Mouse (Mus musculus) forebrain, postnatal 0 days (tissue): ENCODE measurements around the gene Myo16. TPM values are rescaled to one million over a fixed set of nuclear protein-coding genes. Genes with fewer than 3 reads are reported as not detected.

Source experiments
- ATAC-seq: fragments of 200-750 bp; cut with Nextera tagmentation; 2 replicates; pipeline ENCODE4 v1.8.0; 2017; ENCODE audit warnings: mild to moderate bottlenecking, moderate library complexity
- DNase-seq: peaks from one replicate; pipeline ENCODE4 v3.0.0-alpha.2; 2015
- H3K27ac ChIP-seq: fragments of 300-500 bp; sonication (generic); 2 replicates; pipeline ENCODE4 v1.5.1; 2014; ENCODE audit warnings: low read depth, mild to moderate bottlenecking, antibody characterized with exemption, low read length, moderate library complexity, mixed read lengths
- H3K27me3 ChIP-seq: fragments of 300-500 bp; sonication (generic); 2 replicates; pipeline ENCODE4 v1.6.1; 2014; ENCODE audit warnings: mild to moderate bottlenecking, low read length, mixed read lengths; ENCODE audit not compliant: insufficient read depth
- H3K36me3 ChIP-seq: fragments of 300-500 bp; sonication (generic); 2 replicates; pipeline ENCODE4 v1.6.1; 2014; ENCODE audit warnings: mild to moderate bottlenecking, moderate library complexity; ENCODE audit not compliant: insufficient read depth
- H3K4me1 ChIP-seq: fragments of 300-500 bp; sonication (generic); 2 replicates; pipeline ENCODE4 v1.6.1; 2014; ENCODE audit warnings: antibody characterized with exemption; ENCODE audit not compliant: insufficient read depth
- H3K4me2 ChIP-seq: fragments of 300-500 bp; sonication (generic); 2 replicates; pipeline ENCODE4 v1.6.1; 2014; ENCODE audit warnings: low read depth, mild to moderate bottlenecking, moderate library complexity
- H3K4me3 ChIP-seq: fragments of 300-500 bp; sonication (generic); 2 replicates; pipeline ENCODE4 v1.5.1; 2014; ENCODE audit warnings: low read depth, low read length, mixed read lengths
- H3K9ac ChIP-seq: fragments of 300-500 bp; sonication (generic); 2 replicates; pipeline ENCODE4 v1.6.1; 2014; ENCODE audit warnings: mild to moderate bottlenecking
- H3K9me3 ChIP-seq: fragments of 300-500 bp; sonication (generic); 2 replicates; pipeline ENCODE4 v1.6.1; 2016; ENCODE audit warnings: low read length
- CTCF ChIP-seq: sonication (generic); IDR thresholded peaks from 2 replicates; pipeline ENCODE4 v1.5.1; 2016; ENCODE audit warnings: antibody characterized with exemption, control low read depth, low read depth
- WGBS: fragments of 180-500 bp; shearing (Covaris S2); extraction: QIAGEN DNeasy Blood & Tissue Kit; methylation state at CpG from one replicate; pipeline ENCODE4 v1.1.7; 2014; 5-methylcytosine and 5-hydroxymethylcytosine counted together
- polyA plus RNA-seq: library from polyadenylated mRNA; unstranded; fragments of >200 nt; fragmentation: Nextera tagmentation; extraction: Ambion mirVana; gene quantifications from 2 replicates; pipeline ENCODE4 v1.2.1, GENCODE M21; 2015
- total RNA-seq: library from RNA; depleted of rRNA; stranded (reverse); fragments of >200 nt; gene quantifications from 2 replicates; pipeline ENCODE4 v1.2.3, GENCODE M21; 2014

Myo16 gene
- total and polyA plus RNA-seq, 2 experiments from 2014 or later, result 5.5 to 58.6 TPM

GRCm38 (mm10) chr8:10174841-10175680, 21.4 kb downstream of the Myo16 start:
- H3K4me2 ChIP-seq, result no peak overlapping the region
- peaks cover 9% of the 10 kb centered on the region; the same call in 1 of the 2 replicates for H3K4me1 ChIP-seq
- H3K27me3 ChIP-seq, result no peaks in the 10 kb centered on the region
- no peaks in the 10 kb centered on the region for H3K36me3 ChIP-seq
- ATAC-seq, result peak; percentile 23; the same call in 1 of the 2 replicates
- TF ChIP-seq CTCF, result no peak
- no peak overlapping the region for H3K4me3 ChIP-seq
- no peak overlapping the region for H3K9ac ChIP-seq
- DNase-seq, result no peak
- 74% methylated on average over 7 of the region's 7 CpGs for WGBS
- no peak overlapping the region for H3K27ac ChIP-seq
- no peaks in the 10 kb centered on the region for H3K9me3 ChIP-seq

GRCm38 (mm10) chr8:10175976-10176375, 22.3 kb downstream of the Myo16 start:
- no peak for DNase-seq
- Histone ChIP-seq H3K4me1 (peaks cover 9% of the 10 kb centered on the region; the same call in 1 of the 2 replicates), H3K27me3 (no peaks in the 10 kb centered on the region), H3K27ac (no peak overlapping the region), H3K36me3 (no peaks in the 10 kb centered on the region), H3K9ac (no peak overlapping the region), H3K4me2 (no peak overlapping the region), H3K4me3 (no peak overlapping the region), H3K9me3 (no peaks in the 10 kb centered on the region)
- ATAC-seq, result no peak
- 82% methylated on average over 4 of the region's 4 CpGs for WGBS
- no peak for TF ChIP-seq CTCF

GRCm38 (mm10) chr8:10177131-10177530, 23.4 kb downstream of the Myo16 start:
- no peak overlapping the region for H3K9ac ChIP-seq
- 72% methylated on average over 4 of the region's 4 CpGs for WGBS
- peaks cover 9% of the 10 kb centered on the region; the same call in 1 of the 2 replicates for H3K4me1 ChIP-seq
- H3K4me2 ChIP-seq, result no peak overlapping the region
- H3K36me3 ChIP-seq, result no peaks in the 10 kb centered on the region
- TF ChIP-seq CTCF, result no peak
- H3K27me3 ChIP-seq, result no peaks in the 10 kb centered on the region
- no peaks in the 10 kb centered on the region for H3K9me3 ChIP-seq
- no peak overlapping the region for H3K4me3 ChIP-seq
- no peak overlapping the region for H3K27ac ChIP-seq
- ATAC-seq (no peak), DNase-seq (no peak)

- TF ChIP-seq CTCF, result no peak
- H3K9ac ChIP-seq, result no peak overlapping the region
- H3K4me2 ChIP-seq, result no peak overlapping the region
- H3K27me3 ChIP-seq, result no peaks in the 10 kb centered on the region
- no peak for ATAC-seq
- H3K36me3 ChIP-seq, result no peaks in the 10 kb centered on the region
- peaks cover 5% of the 10 kb centered on the region; the same call in 1 of the 2 replicates for H3K4me1 ChIP-seq
- no peak overlapping the region for H3K4me3 ChIP-seq
- no peaks in the 10 kb centered on the region for H3K9me3 ChIP-seq
- H3K27ac ChIP-seq, result no peak overlapping the region
- DNase-seq, result no peak
Observed at GRCm38 (mm10) chr8:10178986-10179385, 25.3 kb downstream of the Myo16 start.

- Histone ChIP-seq H3K4me3 (no peak overlapping the region), H3K27ac (no peak overlapping the region), H3K9ac (no peak overlapping the region), H3K36me3 (no peaks in the 10 kb centered on the region; the same call in 1 of the 2 replicates), H3K4me2 (no peak overlapping the region), H3K27me3 (no peaks in the 10 kb centered on the region), H3K4me1 (no peaks in the 10 kb centered on the region), H3K9me3 (no peaks in the 10 kb centered on the region)
- TF ChIP-seq CTCF, result no peak
- DNase-seq (no peak), ATAC-seq (no peak)
- 90% methylated on average over 6 of the region's 6 CpGs for WGBS
Observed at GRCm38 (mm10) chr8:10190607-10191006, 36.9 kb downstream of the Myo16 start.

GRCm38 (mm10) chr8:10198164-10198563, 44.5 kb downstream of the Myo16 start:
- peak; percentile 79 for DNase-seq
- Histone ChIP-seq H3K4me3 (no peak overlapping the region), H3K36me3 (no peaks in the 10 kb centered on the region), H3K9ac (no peak overlapping the region), H3K27me3 (no peaks in the 10 kb centered on the region), H3K4me2 (0 out of 2 replicates have a peak overlapping the region, but pooled peaks have one; percentile 8), H3K27ac (no peak overlapping the region), H3K9me3 (no peaks in the 10 kb centered on the region), H3K4me1 (peaks cover 17% of the 10 kb centered on the region)
- 32% methylated on average over 7 of the region's 7 CpGs for WGBS
- peak; percentile 92 for ATAC-seq
- no peak for TF ChIP-seq CTCF

GRCm38 (mm10) chr8:10199301-10199700, 45.6 kb downstream of the Myo16 start:
- TF ChIP-seq CTCF, result no peak
- peak; percentile 37 for ATAC-seq
- Histone ChIP-seq H3K4me3 (no peak overlapping the region), H3K9ac (no peak overlapping the region), H3K27ac (0 out of 2 replicates have a peak overlapping the region, but pooled peaks have one; percentile 9), H3K4me1 (peaks cover 17% of the 10 kb centered on the region), H3K4me2 (no peak overlapping the region), H3K27me3 (no peaks in the 10 kb centered on the region), H3K36me3 (no peaks in the 10 kb centered on the region), H3K9me3 (no peaks in the 10 kb centered on the region)
- DNase-seq, result peak; percentile 57
- WGBS, result 52% methylated on average over 5 of the region's 5 CpGs
